Mouse (Mus musculus): ENCODE results near the gene B2m. TPM values are rescaled to one million over a fixed set of nuclear protein-coding genes. Genes with fewer than 3 reads are reported as not detected.

Gene B2m
- total RNA-seq, 2 experiments from 2014 or later, result 632 to 981 TPM

- peak; percentile 40 to 46 for DNase-seq
Measured at GRCm38 (mm10) chr2:122149316-122149715, 1.8 kb downstream of the B2m start.

GRCm38 (mm10) chr2:122149716-122150115 is 2.2 kb downstream of the B2m start:
- DNase-seq, result no peak

GRCm38 (mm10) chr2:122151221-122151620 is 3.7 kb downstream of the B2m start:
- no peak for DNase-seq

- DNase-seq, result no peak
Measured at GRCm38 (mm10) chr2:122152850-122153249, 5.4 kb downstream of the B2m start.

GRCm38 (mm10) chr2:122153681-122154365 is 6.3 kb downstream of the B2m start:
- no peak for DNase-seq

- DNase-seq, result no peak
Measured at GRCm38 (mm10) chr2:122154479-122154878, 7.0 kb downstream of the B2m start.

- DNase-seq, result no peak
Measured at GRCm38 (mm10) chr2:122155292-122155691, 7.8 kb downstream of the B2m start.

- no peak for DNase-seq
Measured at GRCm38 (mm10) chr2:122156051-122156700, 8.7 kb downstream of the B2m start.

GRCm38 (mm10) chr2:122157561-122157960 is 10.1 kb downstream of the B2m start:
- DNase-seq, result no peak

GRCm38 (mm10) chr2:122158362-122158802 is 10.9 kb downstream of the B2m start:
- DNase-seq, result no peak

GRCm38 (mm10) chr2:122159667-122160066 is 12.2 kb downstream of the B2m start:
- no peak for DNase-seq

GRCm38 (mm10) chr2:122160680-122161079 is 13.2 kb downstream of the B2m start, which contains the start of gene Trim69:
Trim69 (plus strand) TSS chr2:122160700.
- peak; percentile 84 to 90 for DNase-seq

- DNase-seq, result no peak
Measured at GRCm38 (mm10) chr2:122161542-122161941, 14.1 kb downstream of the B2m start.

GRCm38 (mm10) chr2:122162529-122162928 is 15.0 kb downstream of the B2m start:
- no peak for DNase-seq

GRCm38 (mm10) chr2:122163430-122164195 is 16.1 kb downstream of the B2m start:
- no peak for DNase-seq

- no peak for DNase-seq
Measured at GRCm38 (mm10) chr2:122164293-122164692, 16.8 kb downstream of the B2m start.

- DNase-seq, result no peak
Measured at GRCm38 (mm10) chr2:122171292-122171691, 23.8 kb downstream of the B2m start.

- DNase-seq, result no peak
Measured at GRCm38 (mm10) chr2:122172188-122172587, 24.7 kb downstream of the B2m start.

GRCm38 (mm10) chr2:122180051-122180822 is 32.8 kb downstream of the B2m start:
- no peak for DNase-seq

GRCm38 (mm10) chr2:122185086-122185485 is 37.6 kb downstream of the B2m start:
- DNase-seq, result no peak

- no peak for DNase-seq
Measured at GRCm38 (mm10) chr2:122186106-122186505, 38.6 kb downstream of the B2m start, which contains the start of the genes Patl2 and Terb2. Patl2 (minus strand) TSS chr2:122186189. Terb2 (plus strand) TSS chr2:122186272.

- DNase-seq, result no peak
Measured at GRCm38 (mm10) chr2:122186751-122187150, 39.3 kb downstream of the B2m start.

Data from adrenal gland, postnatal 36 days (tissue).